Mouse (Mus musculus) megakaryocyte-erythroid progenitor cell, adult 5-6 weeks (primary cell): ENCODE measurements around the gene Dusp21. TPM values are rescaled to one million over a fixed set of nuclear protein-coding genes. Genes with fewer than 3 reads are reported as not detected.

Source experiments
- ATAC-seq: replicated peaks from 2 replicates; pipeline ENCODE4 v1.8.0; 2016; ENCODE audit warnings: mild to moderate bottlenecking, inconsistent platforms; ENCODE audit not compliant: severe bottlenecking, poor library complexity, low FRiP score, low TSS enrichment
- total RNA-seq, 2 experiments: library from RNA; stranded (forward) in 1 of 2; stranded (reverse) in 1 of 2; fragments of 200-1000, 215-1000 nt in 1 of 2; fragments of >200 nt in 1 of 2; fragmentation: Nextera tagmentation in 1 of 2; gene quantifications; 2 replicates each; pipeline ENCODE4 v1.2.3; 2014 to 2017

Gene Dusp21
- not detected in 2 replicates for total RNA-seq (2014; fragmentation: Nextera tagmentation)
- total RNA-seq (2017): not detected in 2 replicates

GRCm38 (mm10) chrX:18145557-18145956 lies at the start of gene Dusp21:
Dusp21 (plus strand) TSS chrX:18145857.
- no peak for ATAC-seq

- no peak for ATAC-seq
These were observed 15.2 kb downstream of the Dusp21 start for GRCm38 (mm10) chrX:18160734-18161442.

- ATAC-seq: peak; percentile 22
These were observed 16.1 kb downstream of the Dusp21 start for GRCm38 (mm10) chrX:18161796-18162191.

- ATAC-seq: peak; percentile 89
These were observed 16.7 kb downstream of the Dusp21 start, which contains the start of gene Kdm6a for GRCm38 (mm10) chrX:18162192-18162857. Kdm6a (plus strand) TSS chrX:18162575.

- ATAC-seq: no peak
These were observed 17.4 kb downstream of the Dusp21 start for GRCm38 (mm10) chrX:18162861-18163731.

GRCm38 (mm10) chrX:18163917-18164624 lies 18.4 kb downstream of the Dusp21 start:
- ATAC-seq: peak; percentile 45

GRCm38 (mm10) chrX:18165121-18165520 lies 19.5 kb downstream of the Dusp21 start:
- ATAC-seq: no peak

GRCm38 (mm10) chrX:18166961-18167360 lies 21.3 kb downstream of the Dusp21 start:
- no peak for ATAC-seq

- 0 out of 2 replicates have a peak, but pooled peaks have one; percentile 53 for ATAC-seq
These were observed 23.3 kb downstream of the Dusp21 start for GRCm38 (mm10) chrX:18168940-18169339.

GRCm38 (mm10) chrX:18174831-18175230 lies 29.2 kb downstream of the Dusp21 start:
- ATAC-seq: no peak

- ATAC-seq: no peak
These were observed 32.1 kb downstream of the Dusp21 start for GRCm38 (mm10) chrX:18177803-18178202.

- ATAC-seq: peak; percentile 70
These were observed 33.8 kb downstream of the Dusp21 start for GRCm38 (mm10) chrX:18179492-18179891.

- ATAC-seq: peak; percentile 91
These were observed 41.5 kb downstream of the Dusp21 start for GRCm38 (mm10) chrX:18187203-18187602.

- ATAC-seq: no peak
These were observed 42.6 kb downstream of the Dusp21 start for GRCm38 (mm10) chrX:18188293-18188692.

Other genes starting within 250 kb of the Dusp21 start
- 34.2 and 43.7 TPM in 2 replicates for gene Kdm6a, start 16.7 kb downstream of the Dusp21 start, total RNA-seq (2014; fragmentation: Nextera tagmentation)
- 42.2 and 50.8 TPM in 2 replicates for gene Kdm6a, start 16.7 kb downstream of the Dusp21 start, total RNA-seq (2017)